In the genomic region with DNA sequence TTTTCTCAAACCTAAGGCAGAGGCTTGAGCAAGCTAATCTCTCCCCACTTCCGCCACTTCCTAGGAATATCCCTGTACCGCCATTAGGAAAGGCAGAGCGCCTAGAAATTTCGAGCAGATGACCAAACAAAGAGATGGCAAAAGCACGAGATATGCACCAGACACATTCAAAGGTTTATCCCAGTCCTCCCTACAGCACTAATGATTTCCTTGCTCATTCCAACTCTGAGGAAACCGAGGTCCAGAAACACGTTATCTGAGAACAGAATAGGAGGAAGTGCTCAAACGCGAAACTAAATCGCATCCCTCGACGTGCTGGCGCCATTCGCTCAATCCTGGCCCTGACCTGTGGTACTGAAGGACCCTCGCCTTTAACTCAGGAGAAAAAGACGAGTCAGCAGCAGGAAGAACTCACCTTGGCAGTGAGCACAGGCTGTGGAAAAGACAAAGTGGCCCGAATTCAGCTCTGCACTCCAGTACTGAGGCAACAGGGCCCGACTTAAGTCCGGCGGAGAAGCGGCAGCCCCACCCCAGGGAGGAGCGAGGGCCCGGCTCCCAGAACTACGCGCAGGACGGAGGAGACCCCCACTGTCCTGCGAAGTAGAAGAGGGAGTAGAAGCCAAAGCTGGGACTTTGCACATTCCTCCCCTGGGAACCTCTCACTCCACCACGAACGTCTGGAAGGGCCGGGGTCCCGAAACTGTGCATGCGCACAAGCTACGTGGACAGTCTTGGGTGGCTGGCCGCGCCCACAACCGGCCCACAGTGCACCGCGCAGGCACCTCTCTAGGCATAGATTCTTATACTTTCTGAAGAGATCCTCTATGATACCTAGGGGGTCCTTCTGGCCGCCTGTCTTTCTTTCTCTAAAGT, we compare ENCODE assay signal across 8 mouse cellular contexts. TPM values are rescaled to one million over a fixed set of nuclear protein-coding genes. Genes with fewer than 3 reads are reported as not detected.
DNase-seq lines count a peak whose midpoint lies in the region; ATAC-seq and TF ChIP-seq lines count a peak whose summit lies in the region.

A gene (minus strand): TSS at position 757 of the 873 bp plus-strand sequence.

- peak within 1 kb of the TSS; percentile 88 for H3K4me2 ChIP-seq in embryonic facial prominence, embryonic 13.5 days
- H3K4me2 ChIP-seq in limb, embryonic 13.5 days (replicated peaks) = peak within 1 kb of the TSS; percentile 92
- peak within 1 kb of the TSS; percentile 75 for H3K4me2 ChIP-seq in midbrain, embryonic 16.5 days (ENCODE audit: low read length)

- TF ChIP-seq EP300 in heart, adult 2 months (IDR thresholded peaks at IDR 0.05; ENCODE audit: insufficient read depth, low read depth, low read length) = no peak; the same call in 1 of the 2 replicates

- H3K27me3 ChIP-seq in embryonic facial prominence, embryonic 13.5 days = no peaks in the 10 kb centered on the region
- no peaks in the 10 kb centered on the region for H3K27me3 ChIP-seq in heart, adult 2 months (ENCODE audit: control insufficient read depth, insufficient read depth, low read length)
- no peaks in the 10 kb centered on the region for H3K27me3 ChIP-seq in limb, embryonic 13.5 days
- H3K27me3 ChIP-seq in midbrain, embryonic 16.5 days (ENCODE audit: control insufficient read depth, insufficient read depth, low read depth, low read length) = no peaks in the 10 kb centered on the region

- peak within 1 kb of the TSS; percentile 85 for H3K4me3 ChIP-seq in embryonic facial prominence, embryonic 13.5 days
- peak within 1 kb of the TSS; percentile 68 for H3K4me3 ChIP-seq in heart, adult 2 months
- peak within 1 kb of the TSS; percentile 92 for H3K4me3 ChIP-seq in limb, embryonic 13.5 days
- H3K4me3 ChIP-seq in midbrain, embryonic 16.5 days (ENCODE audit: low read depth, low read length) = peak within 1 kb of the TSS; percentile 81

- peaks cover 29% of the 10 kb centered on the region for H3K36me3 ChIP-seq in embryonic facial prominence, embryonic 13.5 days
- peaks cover 37% of the 10 kb centered on the region for H3K36me3 ChIP-seq in heart, adult 2 months (ENCODE audit: control insufficient read depth, insufficient read depth, low read length)
- peaks cover 34% of the 10 kb centered on the region for H3K36me3 ChIP-seq in limb, embryonic 13.5 days
- H3K36me3 ChIP-seq in midbrain, embryonic 16.5 days (ENCODE audit: control insufficient read depth, insufficient read depth, low read length) = no peaks in the 10 kb centered on the region

- under 1% methylated on average over 39 of the region's 39 CpGs for WGBS in embryonic facial prominence, embryonic 13.5 days
- under 1% methylated on average over 39 of the region's 39 CpGs for WGBS in heart, adult 2 months
- WGBS in limb, embryonic 13.5 days = under 1% methylated on average over 39 of the region's 39 CpGs
- WGBS in midbrain, embryonic 16.5 days = 0% methylated on average over 39 of the region's 39 CpGs

- DNase-seq in 3134 (ENCODE audit: extremely low read depth, insufficient read length, low spot score) = peak; percentile 95
- peak; percentile 95 to 96 for DNase-seq in adrenal gland, postnatal 36 days
- peak; percentile 95 for DNase-seq in heart, adult 2 months
- DNase-seq in kidney, adult 8-10 months = peak; percentile 95
- DNase-seq in spleen, postnatal 10 days (ENCODE audit: low spot score in 2 of 2) = peak; percentile 81 to 88

- peak; percentile 99 for ATAC-seq in embryonic facial prominence, embryonic 13.5 days (ENCODE audit: insufficient number of reproducible peaks, insufficient read depth, low FRiP score, low TSS enrichment, low read depth)
- ATAC-seq in limb, embryonic 13.5 days (ENCODE audit: low FRiP score, low read depth) = peak; percentile 100
- peak; percentile 100 for ATAC-seq in midbrain, embryonic 16.5 days

- peak; percentile 43 for TF ChIP-seq CTCF in heart, adult 2 months (IDR thresholded peaks at IDR 0.05)

- H3K79me2 ChIP-seq in heart, adult 2 months (replicated peaks; ENCODE audit: control insufficient read depth, insufficient read depth, low read length) = peaks cover 7% of the 10 kb centered on the region

- peak within 1 kb of the TSS; percentile 95 for H3K9ac ChIP-seq in embryonic facial prominence, embryonic 13.5 days
- H3K9ac ChIP-seq in heart, adult 2 months (ENCODE audit: low read depth, low read length) = peak within 1 kb of the TSS; percentile 83
- peak within 1 kb of the TSS; percentile 97 for H3K9ac ChIP-seq in limb, embryonic 13.5 days
- peak within 1 kb of the TSS; percentile 95 for H3K9ac ChIP-seq in midbrain, embryonic 16.5 days (ENCODE audit: low read depth, low read length)

- H3K4me1 ChIP-seq in embryonic facial prominence, embryonic 13.5 days = peaks cover 39% of the 10 kb centered on the region
- H3K4me1 ChIP-seq in heart, adult 2 months (ENCODE audit: control insufficient read depth, insufficient read depth, low read length) = peaks cover 15% of the 10 kb centered on the region
- H3K4me1 ChIP-seq in limb, embryonic 13.5 days = peaks cover 28% of the 10 kb centered on the region
- peaks cover 34% of the 10 kb centered on the region for H3K4me1 ChIP-seq in midbrain, embryonic 16.5 days (ENCODE audit: control insufficient read depth, insufficient read depth, low read length)

- peak within 1 kb of the TSS; percentile 91 for H3K27ac ChIP-seq in embryonic facial prominence, embryonic 13.5 days
- H3K27ac ChIP-seq in heart, adult 2 months = peak within 1 kb of the TSS; percentile 94
- H3K27ac ChIP-seq in limb, embryonic 13.5 days = peak within 1 kb of the TSS; percentile 93
- H3K27ac ChIP-seq in midbrain, embryonic 16.5 days (ENCODE audit: low read length) = peak within 1 kb of the TSS; percentile 82

- H3K9me3 ChIP-seq in embryonic facial prominence, embryonic 13.5 days = no peaks in the 10 kb centered on the region
- H3K9me3 ChIP-seq in limb, embryonic 13.5 days = no peaks in the 10 kb centered on the region
- H3K9me3 ChIP-seq in midbrain, embryonic 16.5 days (replicated peaks; ENCODE audit: control insufficient read depth, low read length, poor library complexity, severe bottlenecking) = no peaks in the 10 kb centered on the region

- intact Hi-C loops in heart, adult 2 months (cut with DNase I) = loop anchor here (2.0 kb wide), 2 partner anchors 24 to 34 kb away; a partner anchor contains a TSS

- TF ChIP-seq POLR2A in heart, adult 2 months (IDR thresholded peaks at IDR 0.05; ENCODE audit: insufficient read depth, low read depth, low read length) = peak; percentile 96

RNA-seq across cellular contexts. Expression of the gene that starts here (rescaled TPM):
- total RNA-seq in adrenal gland, postnatal 36 days (2021) = 100 to 1,000 TPM; 864 to 917 TPM
- polyA plus RNA-seq in embryonic facial prominence, embryonic 13.5 days (2015; fragmentation: Nextera tagmentation; extraction: Ambion mirVana) = 763 and 775 TPM in 2 replicates
- 100 to 1,000 TPM; 281 to 289 TPM for total RNA-seq in heart, adult 2 months (2021)
- polyA plus RNA-seq in heart, adult 2 months (2012; rRNA removed) = 247 and 371 TPM in 2 replicates
- 774 and 800 TPM in 2 replicates for polyA plus RNA-seq in limb, embryonic 13.5 days (2015; fragmentation: Nextera tagmentation; extraction: Ambion mirVana)
- 661 and 697 TPM in 2 replicates for polyA plus RNA-seq in midbrain, embryonic 16.5 days (2015; fragmentation: Nextera tagmentation; extraction: Ambion mirVana)

Comparison
In these comparisons a context has a peak if more than half of its experiments do, and no peak if none do; other contexts are left out.
1. Peak in every context shown above with its lines: DNase-seq, ATAC-seq, H3K4me3 ChIP-seq and H3K27ac ChIP-seq.